Comparison of ENCODE assay signal across 9 mouse cellular contexts in the genomic region with DNA sequence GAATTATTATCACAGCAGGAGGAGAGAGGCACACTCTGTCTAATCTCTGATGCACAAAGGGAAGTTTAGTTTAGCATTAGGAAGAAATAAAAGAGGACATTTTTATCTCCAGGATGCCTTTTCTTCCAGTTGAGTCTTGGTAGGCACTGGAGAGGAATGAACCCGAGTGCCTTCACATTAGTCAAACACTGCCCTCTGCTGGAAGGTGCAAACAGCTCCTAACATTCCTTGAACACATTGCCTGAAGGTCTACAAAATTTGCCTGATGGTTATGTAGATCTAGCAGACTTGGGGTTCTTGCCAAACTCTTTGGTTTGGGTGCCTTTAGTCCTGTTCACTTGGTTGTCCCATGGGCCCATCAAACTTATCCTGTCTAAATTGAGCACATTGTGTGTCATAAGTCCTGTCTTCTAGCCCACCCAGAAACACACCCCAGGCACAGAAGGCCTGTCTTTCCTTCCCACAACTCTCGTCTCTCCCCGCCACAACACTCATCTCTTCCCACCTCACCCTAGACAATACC.
DNase-seq lines count a peak whose midpoint lies in the region; ATAC-seq and TF ChIP-seq lines count a peak whose summit lies in the region.
"Had no signal": no experiment of that assay in that cellular context is flagged by ENCODE, and none has a peak within 500 bp of the region (broad histone marks: within the 10 kb centered on the region; RNA-seq: fewer than 3 reads in every experiment).

No protein-coding gene starts in this region.

- no peaks in the 10 kb centered on the region for H3K27me3 ChIP-seq in liver, adult 2 months (ENCODE audit: control insufficient read depth, insufficient read depth, low read length)
- no peaks in the 10 kb centered on the region for H3K27me3 ChIP-seq in liver, embryonic 11.5 days (replicated peaks; ENCODE audit: control insufficient read depth, insufficient read depth, low read length)
- no peaks in the 10 kb centered on the region for H3K27me3 ChIP-seq in midbrain, embryonic 13.5 days

- no peak overlapping the region for H3K4me2 ChIP-seq in liver, embryonic 11.5 days
- H3K4me2 ChIP-seq in midbrain, embryonic 13.5 days (replicated peaks): no peak overlapping the region

- H3K9me3 ChIP-seq in liver, embryonic 11.5 days (ENCODE audit: control insufficient read depth, low read length): no peaks in the 10 kb centered on the region
- H3K9me3 ChIP-seq in midbrain, embryonic 13.5 days: no peaks in the 10 kb centered on the region

- no peak overlapping the region for H3K9ac ChIP-seq in liver, adult 2 months (ENCODE audit: low read depth, low read length)
- H3K9ac ChIP-seq in liver, embryonic 11.5 days (ENCODE audit: low read depth, low read length): no peak overlapping the region
- H3K9ac ChIP-seq in midbrain, embryonic 13.5 days (replicated peaks): no peak overlapping the region

- DNase-seq in adrenal gland, adult (ENCODE audit: inconsistent age in 2 of 2, low spot score in 1 of 2): peak; percentile 36 to 79
- no peak for DNase-seq in adrenal gland, adult 8-10 months
- DNase-seq in liver, adult 2 months (ENCODE audit: extremely low read depth, low read depth, low spot score): peak; percentile 49
- DNase-seq in liver, embryonic 11.5 days (ENCODE audit: low spot score): no peak
- no peak for DNase-seq in frontal cortex, postnatal 36 days (ENCODE audit: low spot score in 2 of 2)

- whole genome bisulfite sequencing in liver, adult 2 months: 65% methylated on average over 3 of the region's 3 CpGs
- 65% methylated on average over 3 of the region's 3 CpGs for WGBS in liver, embryonic 11.5 days
- WGBS in midbrain, embryonic 13.5 days: 75% methylated on average over 3 of the region's 3 CpGs

- H3K4me3 ChIP-seq in liver, adult 2 months (ENCODE audit: insufficient read depth, low read depth, low read length): no peak overlapping the region
- H3K4me3 ChIP-seq in liver, embryonic 11.5 days (ENCODE audit: low read depth, low read length): no peak overlapping the region
- H3K4me3 ChIP-seq in midbrain, embryonic 13.5 days (replicated peaks): no peak overlapping the region

- no peak for TF ChIP-seq POLR2A in liver, adult 2 months (IDR thresholded peaks at IDR 0.05; ENCODE audit: extremely low read depth, insufficient read depth, low read length)

- no peaks in the 10 kb centered on the region for H3K4me1 ChIP-seq in liver, adult 2 months (ENCODE audit: control insufficient read depth, insufficient read depth, low read length)
- H3K4me1 ChIP-seq in liver, embryonic 11.5 days (replicated peaks; ENCODE audit: control insufficient read depth, insufficient read depth, low read length): no peaks in the 10 kb centered on the region
- peaks cover 4% of the 10 kb centered on the region for H3K4me1 ChIP-seq in midbrain, embryonic 13.5 days (replicated peaks)

- no peaks in the 10 kb centered on the region for H3K79me2 ChIP-seq in liver, adult 2 months (ENCODE audit: control insufficient read depth, insufficient read depth, low read length)

- no peak overlapping the region for H3K27ac ChIP-seq in liver, adult 2 months (replicated peaks; ENCODE audit: insufficient read depth, low read depth, low read length)
- no peak overlapping the region for H3K27ac ChIP-seq in liver, embryonic 11.5 days (ENCODE audit: low read depth, low read length)
- H3K27ac ChIP-seq in midbrain, embryonic 13.5 days: no peak overlapping the region
- H3K27ac ChIP-seq: macrophage had no signal

- ATAC-seq in liver, embryonic 11.5 days (replicated peaks; ENCODE audit: low FRiP score): no peak
- peak; percentile 71 for ATAC-seq in granulocyte monocyte progenitor cell, adult 5-6 weeks (replicated peaks; ENCODE audit: poor library complexity, severe bottlenecking)
- ATAC-seq in megakaryocyte-erythroid progenitor cell, adult 5-6 weeks (replicated peaks; ENCODE audit: low FRiP score, low TSS enrichment, poor library complexity, severe bottlenecking): peak; percentile 72; the same call in 1 of the 2 replicates
- ATAC-seq in midbrain, embryonic 13.5 days: no peak

- peak; percentile 72 for TF ChIP-seq CTCF in liver, adult 2 months (IDR thresholded peaks at IDR 0.05; ENCODE audit: low read depth, low read length)

- H3K36me3 ChIP-seq in liver, adult 2 months (ENCODE audit: control insufficient read depth, insufficient read depth, low read length): no peaks in the 10 kb centered on the region
- H3K36me3 ChIP-seq in liver, embryonic 11.5 days (ENCODE audit: control insufficient read depth, insufficient read depth, low read length): no peaks in the 10 kb centered on the region
- H3K36me3 ChIP-seq in midbrain, embryonic 13.5 days: no peaks in the 10 kb centered on the region

Comparison
In these comparisons a context has a peak if more than half of its experiments do, and no peak if none do; other contexts are left out.
1. DNase-seq: peak in adrenal gland, adult (2 of 2) and liver, adult 2 months (single experiment); none in adrenal gland, adult 8-10 months (single experiment), liver, embryonic 11.5 days (single experiment) and frontal cortex, postnatal 36 days (0 of 2).
2. ATAC-seq: peak in granulocyte monocyte progenitor cell, adult 5-6 weeks (single experiment) and megakaryocyte-erythroid progenitor cell, adult 5-6 weeks (single experiment); none in liver, embryonic 11.5 days (single experiment) and midbrain, embryonic 13.5 days (single experiment).